Mouse (Mus musculus): Measurements from ENCODE around the gene AI837181. TPM values are rescaled to one million over a fixed set of nuclear protein-coding genes. Genes with fewer than 3 reads are reported as not detected.
"Not testable (repeated sequence)": the region's sequence is repeated elsewhere in the genome, so short reads cannot be mapped to it uniquely, and the experiment has no call there.

Gene AI837181
- 51.9 and 55.5 TPM in 2 replicates for polyA plus RNA-seq (2012; rRNA removed)

DNA sequence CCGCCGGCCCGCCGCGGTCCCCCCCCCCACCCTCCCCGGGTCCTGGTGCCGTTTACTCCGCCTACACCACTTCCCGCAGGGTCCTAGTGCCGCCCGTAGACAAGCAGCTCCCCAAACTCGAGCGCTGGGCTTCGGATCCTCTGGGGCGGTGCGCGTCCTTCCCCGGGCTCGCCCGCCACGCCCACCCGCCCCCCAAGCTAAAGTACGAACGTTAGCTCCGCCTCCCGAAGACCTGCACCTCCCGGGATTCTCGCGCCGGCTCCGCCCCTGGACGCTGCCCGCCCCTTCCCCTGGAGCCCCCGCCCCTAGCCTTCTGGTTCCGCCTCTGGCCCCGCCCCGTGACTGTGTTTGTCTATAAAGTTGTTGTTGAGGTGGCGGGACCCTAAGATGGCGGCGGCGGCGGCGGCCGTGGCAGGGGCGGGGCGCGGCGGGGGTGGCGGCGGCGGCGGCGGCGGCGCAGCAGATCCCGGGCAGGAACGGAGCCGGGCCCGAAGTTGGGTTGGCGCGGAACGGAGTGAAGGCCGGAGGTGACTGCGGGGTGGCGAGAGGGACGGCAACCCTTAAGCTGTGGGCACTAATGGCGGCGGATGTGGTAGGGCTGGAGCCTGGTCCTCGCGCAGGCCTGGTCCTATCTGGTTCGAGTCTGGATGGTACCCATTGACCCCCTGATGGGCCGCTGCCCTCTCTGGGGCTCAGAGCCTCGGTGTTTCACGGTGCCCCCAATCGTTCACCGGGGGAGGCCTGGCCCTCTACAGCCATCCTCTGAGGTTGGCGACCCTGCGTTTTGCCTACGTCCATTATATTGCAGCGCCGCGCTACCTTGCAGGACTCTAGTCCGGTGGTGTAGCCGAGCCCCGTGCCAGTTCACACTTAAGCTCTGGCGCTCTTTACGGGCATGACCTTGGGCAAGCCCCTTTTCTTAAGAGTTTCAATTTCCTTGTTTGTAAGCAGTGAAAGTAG lies at the start of gene AI837181, which contains the start of gene Drap1:
Gene AI837181 (plus strand): TSS at position 363 of the 960 bp plus-strand sequence.
Gene Drap1 (minus strand): TSS at position 198 of the 960 bp plus-strand sequence.
- DNase-seq (ENCODE audit: low read depth, low spot score): no peak
- WGBS: under 1% methylated on average over 84 of the region's 87 CpGs

DNA sequence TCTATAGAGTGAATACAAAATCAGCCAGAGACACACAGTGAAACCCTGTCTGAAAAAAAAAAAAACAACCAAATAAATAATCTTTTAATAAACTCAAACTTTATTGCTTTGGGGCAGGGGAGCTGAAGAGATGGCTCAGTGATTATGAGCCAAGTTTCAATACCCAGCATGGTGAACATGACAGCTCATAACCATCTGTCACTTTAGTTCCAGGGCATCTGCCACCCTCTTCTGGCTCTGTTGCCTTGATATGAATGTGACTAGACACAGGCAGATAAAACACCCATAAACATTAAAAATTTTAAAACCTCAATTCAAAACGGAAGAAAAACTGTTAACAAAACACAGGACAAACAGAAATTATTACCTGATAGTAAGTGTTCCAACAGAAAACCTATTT lies 47.5 kb upstream of the AI837181 start:
- no peak for DNase-seq (ENCODE audit: low read depth, low spot score)
- 86% methylated on average over 1 of the region's 1 CpGs for WGBS

DNA sequence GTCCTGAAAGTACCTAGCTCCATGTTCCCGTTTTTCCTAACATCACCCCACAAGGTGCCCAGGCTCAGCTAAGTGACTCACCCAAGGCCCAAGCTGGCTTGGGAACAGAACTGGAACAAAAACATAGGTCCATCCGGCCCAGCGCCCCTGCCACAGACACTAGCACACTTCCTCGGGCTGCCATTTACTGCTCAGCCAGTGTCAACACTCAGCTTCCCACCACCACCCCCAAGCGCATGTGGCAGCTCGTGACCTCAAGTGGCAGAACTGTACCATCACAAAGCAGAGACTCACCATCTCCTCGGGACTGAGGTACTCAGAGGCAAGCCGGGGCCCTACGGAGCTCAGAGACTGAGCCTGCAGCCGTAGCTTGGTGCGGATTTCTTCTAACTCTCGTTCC lies 41.6 kb upstream of the AI837181 start:
- no peak for DNase-seq (ENCODE audit: low read depth, low spot score)
- WGBS: 96% methylated on average over 12 of the region's 12 CpGs

GRCm38 (mm10) chr19:5384715-5385114 lies 40.2 kb upstream of the AI837181 start:
- no peak for DNase-seq (ENCODE audit: low read depth, low spot score)
- 92% methylated on average over 8 of the region's 8 CpGs for WGBS

- under 1% methylated on average over 42 of the region's 43 CpGs for WGBS
- no peak for DNase-seq (ENCODE audit: low read depth, low spot score)
These were observed 36.9 kb upstream of the AI837181 start for GRCm38 (mm10) chr19:5388011-5388441.

GRCm38 (mm10) chr19:5388588-5389242 lies 36.2 kb upstream of the AI837181 start, which contains the start of gene Sart1:
Gene Sart1, minus strand, starts transcription at chr19:5388703.
- under 1% methylated on average over 43 of the region's 43 CpGs for WGBS

GRCm38 (mm10) chr19:5389647-5390046 lies 35.3 kb upstream of the AI837181 start:
- WGBS: 8% methylated on average over 12 of the region's 12 CpGs
- peak; percentile 35 for DNase-seq (ENCODE audit: low read depth, low spot score)

More at GRCm38 (mm10) chr19:5388588-5389242, 36.2 kb upstream of the AI837181 start, which contains the start of gene Sart1:
- DNase-seq (ENCODE audit: low read depth, low spot score): peak; percentile 83

DNA sequence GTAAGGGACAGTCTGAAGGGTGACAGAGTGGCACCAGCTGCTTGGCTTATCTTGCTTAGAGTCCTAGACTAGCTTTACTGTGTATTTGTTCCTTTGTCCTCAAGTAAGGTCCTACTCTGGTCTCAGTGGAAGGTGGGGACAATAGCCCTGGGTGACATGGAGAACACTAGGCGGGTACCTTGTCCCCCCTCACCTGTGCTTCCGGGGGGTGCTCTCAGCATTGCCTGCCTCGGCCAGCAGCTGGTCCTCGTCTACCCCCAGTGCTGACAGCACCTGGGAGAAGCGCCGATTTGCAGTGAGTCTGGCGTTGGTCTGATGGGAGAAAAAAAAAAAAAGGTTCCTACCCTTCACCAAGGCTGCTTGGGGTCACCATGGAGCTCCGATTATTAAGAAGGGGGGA lies 34.5 kb upstream of the AI837181 start:
- no peak for DNase-seq (ENCODE audit: low read depth, low spot score)
- WGBS: 72% methylated on average over 8 of the region's 8 CpGs

DNA sequence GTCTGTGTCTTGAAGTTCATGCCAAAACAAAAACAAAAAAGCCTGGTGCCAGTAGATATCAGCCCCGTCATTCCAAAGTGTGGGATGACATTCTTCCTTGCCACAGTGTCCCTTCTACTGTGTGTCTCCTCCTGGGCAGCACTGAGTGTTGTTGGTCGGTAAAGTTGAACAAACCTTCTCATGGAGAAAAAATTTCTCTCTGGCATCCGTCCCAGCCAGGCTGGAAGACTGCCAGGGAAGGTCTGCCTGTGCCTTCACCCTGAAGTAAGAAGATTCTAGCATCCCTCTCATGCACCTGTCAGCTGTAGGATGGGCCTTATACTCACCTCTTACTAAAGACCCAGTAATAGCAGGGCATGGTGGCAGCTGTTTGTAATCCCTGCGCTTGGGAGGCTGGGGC lies 32.1 kb upstream of the AI837181 start:
- 19% methylated on average over 4 of the region's 4 CpGs for WGBS
- no peak for DNase-seq (ENCODE audit: low read depth, low spot score)

GRCm38 (mm10) chr19:5394168-5394567 lies 30.8 kb upstream of the AI837181 start:
- WGBS: 32% methylated on average over 10 of the region's 10 CpGs

GRCm38 (mm10) chr19:5395371-5395770 lies 29.6 kb upstream of the AI837181 start:
- DNase-seq (ENCODE audit: low read depth, low spot score): no peak
- 76% methylated on average over 4 of the region's 4 CpGs for WGBS

More at GRCm38 (mm10) chr19:5394168-5394567, 30.8 kb upstream of the AI837181 start:
- DNase-seq (ENCODE audit: low read depth, low spot score): no peak

GRCm38 (mm10) chr19:5401073-5401472 lies 23.9 kb upstream of the AI837181 start:
- 68% methylated on average over 4 of the region's 4 CpGs for WGBS
- not testable (repeated sequence) for DNase-seq (ENCODE audit: low read depth, low spot score)

GRCm38 (mm10) chr19:5402293-5402692 lies 22.7 kb upstream of the AI837181 start, which contains the start of gene Tsga10ip:
Gene Tsga10ip, minus strand, starts transcription at chr19:5402526.
- DNase-seq (ENCODE audit: low read depth, low spot score): no peak
- WGBS: 75% methylated on average over 8 of the region's 8 CpGs

DNA sequence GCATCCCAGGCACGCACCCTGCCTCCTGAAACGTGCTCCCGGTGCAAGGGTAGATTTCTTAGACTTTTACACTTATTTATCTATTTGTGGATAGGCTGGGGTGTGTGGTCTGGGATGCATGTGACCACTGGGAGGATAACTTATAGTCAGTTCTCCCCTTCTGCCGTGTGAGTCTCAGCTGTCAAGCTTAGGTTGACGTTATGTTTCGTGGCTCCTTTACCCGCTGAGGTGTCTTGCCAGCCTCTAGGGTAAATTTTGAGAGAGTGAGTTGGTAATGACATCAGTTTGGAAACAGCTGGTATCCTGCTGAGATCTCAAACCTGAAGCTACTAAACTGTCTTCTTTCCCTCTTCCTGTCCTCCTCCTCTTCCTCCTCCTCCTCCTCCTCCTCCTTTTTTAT lies 19.0 kb upstream of the AI837181 start:
- 17% methylated on average over 7 of the region's 7 CpGs for WGBS

GRCm38 (mm10) chr19:5406531-5407126 lies 18.3 kb upstream of the AI837181 start:
- 17% methylated on average over 25 of the region's 25 CpGs for WGBS
- not testable (repeated sequence) for DNase-seq (ENCODE audit: low read depth, low spot score)

More for the DNA sequence above, 19.0 kb upstream of the AI837181 start:
- DNase-seq (ENCODE audit: low read depth, low spot score): no peak

DNA sequence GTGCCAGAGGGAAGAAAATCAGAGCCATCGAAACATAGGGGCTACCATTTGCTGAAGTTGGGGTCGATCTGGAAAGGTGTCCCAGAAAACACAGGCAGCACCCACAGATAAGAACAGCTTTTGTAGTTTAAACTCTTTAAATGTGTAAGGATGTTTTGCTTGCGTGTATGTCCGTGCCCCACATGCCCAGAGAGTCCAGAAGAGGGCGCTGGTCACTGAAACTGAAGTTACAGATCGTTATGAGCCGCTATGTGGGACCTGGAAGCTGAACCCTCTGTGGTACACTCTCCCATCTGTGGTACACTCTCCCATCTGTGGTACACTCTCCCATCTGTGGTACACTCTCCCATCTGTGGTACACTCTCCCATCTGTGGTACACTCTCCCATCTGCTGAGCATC lies 17.8 kb upstream of the AI837181 start:
- WGBS: 18% methylated on average over 7 of the region's 7 CpGs
- no peak for DNase-seq (ENCODE audit: low read depth, low spot score)

DNA sequence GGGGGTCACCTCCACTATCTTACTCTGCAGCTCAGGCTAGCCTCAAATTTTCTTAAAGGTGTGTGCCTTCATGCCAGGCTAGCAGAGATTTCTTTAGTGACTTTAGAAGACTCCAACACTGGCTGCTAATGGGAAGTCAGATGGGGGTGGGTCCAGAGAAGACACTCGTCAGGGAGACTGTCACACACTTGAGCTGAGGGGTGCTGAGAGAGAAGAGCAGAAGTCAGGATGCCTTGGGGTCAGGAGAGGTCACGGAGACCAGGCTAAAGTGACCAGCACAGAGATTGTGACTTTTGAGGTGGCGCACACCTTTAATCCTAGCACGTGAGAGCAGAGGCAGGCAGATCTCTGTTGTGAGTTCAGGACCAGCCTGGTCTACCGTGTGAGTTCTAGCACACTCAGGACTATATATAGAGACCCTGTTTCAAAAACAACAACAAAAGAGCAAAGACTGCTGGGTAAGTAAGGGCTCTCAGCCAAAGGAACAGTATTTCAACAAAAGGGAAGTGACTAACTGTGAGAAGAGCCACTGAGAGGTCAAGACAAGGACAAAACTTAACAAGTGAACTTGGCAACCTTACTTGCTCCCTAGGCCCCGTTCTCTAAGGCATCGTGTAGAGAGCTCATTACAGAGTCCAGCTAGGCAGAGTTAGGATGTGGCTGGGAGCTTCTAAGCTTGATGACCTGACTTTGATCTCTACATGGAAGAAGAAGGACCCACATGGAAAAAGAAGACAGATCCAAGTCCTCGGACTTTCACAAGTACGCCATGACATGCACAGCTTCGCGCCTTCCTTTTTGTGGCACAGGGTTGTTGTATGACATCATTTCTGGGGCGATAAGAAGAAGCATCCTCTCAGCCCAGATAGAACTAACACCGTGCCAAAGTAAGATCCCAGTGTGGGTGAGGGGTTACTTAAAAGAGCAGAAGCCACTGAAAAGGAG lies 16.6 kb upstream of the AI837181 start:
- 75% methylated on average over 13 of the region's 13 CpGs for WGBS
- DNase-seq (ENCODE audit: low read depth, low spot score): no peak

DNA sequence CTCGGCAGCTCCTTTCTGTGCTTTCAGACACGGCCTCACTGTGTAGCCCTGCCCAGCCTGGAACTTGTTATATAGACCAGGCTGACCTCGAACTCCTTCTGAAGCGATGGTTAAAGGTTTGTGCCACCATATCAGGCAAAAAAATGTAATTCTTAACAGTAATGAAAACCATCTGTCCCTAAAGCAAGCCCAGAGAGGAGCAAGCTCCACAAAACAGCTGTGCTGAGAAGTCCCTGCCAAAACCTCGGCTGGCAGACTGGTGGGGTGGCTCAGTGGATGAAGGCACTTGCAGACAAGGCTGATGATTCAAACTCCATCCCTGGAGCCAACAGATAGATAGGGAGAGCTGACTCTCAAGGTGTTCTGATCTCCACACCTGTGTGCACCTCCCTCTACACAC lies 15.9 kb upstream of the AI837181 start:
- DNase-seq (ENCODE audit: low read depth, low spot score): no peak
- WGBS: 63% methylated on average over 5 of the region's 5 CpGs

DNA sequence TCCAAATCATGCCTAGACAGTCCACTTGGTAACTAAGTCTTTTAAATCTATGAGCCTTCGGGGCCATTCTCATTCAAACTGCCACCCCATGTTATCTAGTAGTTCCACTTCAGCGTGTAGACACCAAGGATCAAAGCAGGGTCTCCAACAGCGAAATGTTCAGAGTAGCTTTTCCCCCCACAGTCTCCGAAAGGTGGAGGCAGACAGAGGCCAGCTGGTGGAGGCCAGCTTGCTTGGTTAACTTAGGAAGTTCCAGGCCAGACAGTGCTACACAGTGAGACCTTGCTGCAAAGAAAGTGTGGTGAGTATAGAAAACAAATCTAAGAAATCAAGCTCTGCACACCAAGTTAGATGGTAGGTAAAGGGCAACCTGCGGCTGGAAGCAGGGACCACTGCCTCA lies 14.3 kb upstream of the AI837181 start:
- 93% methylated on average over 5 of the region's 5 CpGs for WGBS
- no peak for DNase-seq (ENCODE audit: low read depth, low spot score)

Measured in large intestine, adult 2 months (tissue).